Mouse (Mus musculus) MEL-GATA-1-ER (cell line): ENCODE results near the gene Myo18b.

Experiments
- DNase-seq: peaks from one replicate; pipeline ENCODE4 v3.0.0-alpha.2; 2012; ENCODE audit warnings: low read depth; ENCODE audit errors: extremely low read depth

The Myo18b gene

DNA sequence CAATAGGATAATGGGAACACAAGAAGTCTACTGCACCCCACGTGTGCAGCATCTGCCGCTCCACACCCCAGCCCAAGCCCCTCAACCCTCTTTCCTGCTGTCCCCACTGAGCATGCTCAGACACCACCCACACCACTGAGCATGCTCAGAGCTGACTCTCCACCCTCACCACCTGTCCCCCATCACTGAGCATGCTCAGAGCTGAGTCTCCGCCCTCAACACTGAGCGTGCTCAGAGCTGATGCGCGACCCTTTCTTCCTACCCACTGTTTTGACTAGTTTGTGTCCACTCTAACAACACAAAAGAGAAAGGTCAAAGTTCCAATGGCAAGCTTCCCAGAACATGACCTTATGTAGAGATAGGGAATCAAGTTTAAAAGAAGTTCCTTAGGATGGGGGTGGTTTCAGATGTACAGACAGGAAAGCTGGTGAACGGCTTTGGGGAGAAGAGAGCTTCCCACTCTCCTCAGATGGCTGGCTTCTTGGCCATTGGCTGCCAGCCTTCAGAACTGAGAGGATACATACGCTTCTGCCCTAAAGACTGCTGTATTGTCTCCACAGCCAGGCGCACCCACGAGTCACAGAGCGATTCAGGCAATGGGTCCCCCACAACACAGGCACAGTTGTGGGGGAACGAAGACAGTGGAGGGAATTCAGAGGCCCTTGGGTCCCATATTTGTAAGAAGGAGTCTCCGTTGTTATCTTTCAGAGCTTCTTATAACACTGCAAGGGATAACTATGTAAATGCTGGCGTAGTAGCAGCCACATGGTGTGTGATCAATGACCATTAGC, 209.7 kb downstream of the Myo18b start:
- DNase-seq, result no peak

DNA sequence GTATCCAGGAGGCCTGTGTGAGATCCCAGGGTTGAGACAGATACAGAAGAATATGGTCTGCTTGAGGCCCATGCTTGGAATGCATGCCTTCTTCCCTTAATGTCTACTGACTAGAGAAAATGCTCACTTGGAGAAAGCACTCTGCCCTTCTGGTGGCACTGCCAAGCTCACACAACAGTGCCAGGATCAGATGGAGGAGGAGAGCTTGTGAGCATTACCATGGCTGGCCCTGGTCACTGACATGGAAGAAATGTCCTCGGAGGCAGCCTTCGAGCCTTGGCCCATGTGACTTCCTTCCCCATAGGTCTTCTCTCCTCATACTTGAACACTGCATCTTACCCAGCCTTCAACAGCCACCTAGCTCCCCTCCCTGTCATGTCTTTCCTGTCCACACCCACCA, 216.9 kb downstream of the Myo18b start:
- no peak for DNase-seq

DNA sequence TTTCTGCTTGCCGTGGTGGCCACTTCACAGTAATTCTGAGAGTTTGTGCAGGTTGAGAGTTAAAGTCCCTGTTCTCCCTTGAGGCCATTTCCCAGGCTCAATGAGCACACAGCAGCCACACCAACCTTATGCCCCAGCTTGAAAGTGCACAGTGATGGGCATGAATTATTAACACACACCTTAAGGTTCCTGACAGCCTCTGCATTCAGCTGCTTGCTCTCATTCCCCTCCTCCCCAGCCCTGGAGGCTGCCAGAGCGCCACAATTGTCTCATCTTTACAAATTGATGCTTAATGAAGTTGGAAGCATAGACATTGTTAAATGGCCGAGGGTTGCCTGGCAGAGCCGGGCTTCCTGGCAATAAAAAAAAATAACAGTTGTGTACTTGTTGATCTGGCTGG, 218.0 kb downstream of the Myo18b start:
- no peak for DNase-seq

DNA sequence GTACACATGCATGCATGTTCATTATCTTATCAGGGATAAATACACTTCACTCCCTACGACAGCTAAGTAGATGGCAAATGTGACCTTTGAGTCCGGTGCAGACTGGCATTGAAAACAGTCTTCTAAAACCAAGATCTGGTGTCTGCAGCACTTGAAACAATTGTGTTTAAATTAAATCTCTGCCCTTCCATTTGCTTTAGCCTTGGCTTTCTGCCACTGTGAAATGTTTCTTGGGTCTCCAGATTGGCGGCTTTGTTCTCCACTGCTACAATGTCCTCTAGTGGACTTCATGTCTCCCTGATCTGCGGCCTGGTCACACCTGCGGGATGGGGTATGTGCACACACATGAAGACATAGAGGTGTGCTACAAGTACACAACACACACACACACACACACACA, 221.4 kb downstream of the Myo18b start:
- no peak for DNase-seq

DNA sequence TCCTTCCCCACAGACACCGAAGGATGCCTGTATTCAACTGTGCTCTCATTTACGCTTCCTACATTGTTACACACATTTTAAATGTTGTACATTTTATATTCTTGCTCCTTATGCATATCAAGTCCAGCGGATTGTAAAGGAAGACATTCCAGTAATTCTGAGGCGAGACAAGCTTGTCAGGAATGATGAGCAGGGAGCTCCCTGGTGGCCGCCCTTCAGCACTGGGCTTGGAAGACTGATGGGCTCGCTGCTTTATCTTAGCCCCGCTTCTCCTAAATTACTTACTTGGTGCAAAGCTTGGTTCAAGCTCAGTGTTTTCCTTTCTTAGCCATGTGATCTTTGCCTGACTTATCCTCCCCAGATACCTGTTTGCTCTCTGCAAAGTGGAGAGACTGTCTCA, 223.7 kb downstream of the Myo18b start:
- DNase-seq, result no peak

DNA sequence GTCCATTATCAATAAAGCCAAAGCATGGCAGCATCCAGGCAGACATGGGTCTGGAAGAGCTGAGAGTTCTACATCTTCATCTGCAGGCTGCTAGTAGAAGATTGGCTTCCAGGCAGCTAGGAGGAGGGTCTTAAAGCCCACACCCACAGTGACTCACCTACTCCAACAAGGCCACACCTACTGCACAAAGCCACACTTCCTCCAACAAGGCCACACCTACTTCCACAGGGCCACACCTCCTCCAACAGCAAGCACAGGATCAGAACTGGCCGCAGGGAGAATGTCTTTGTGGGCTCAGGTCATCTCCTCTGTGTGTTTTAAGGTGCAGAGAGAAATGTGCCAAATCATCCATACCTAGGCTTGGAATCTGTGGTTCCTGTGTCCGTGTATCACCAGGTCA, 224.2 kb downstream of the Myo18b start:
- DNase-seq, result no peak

DNA sequence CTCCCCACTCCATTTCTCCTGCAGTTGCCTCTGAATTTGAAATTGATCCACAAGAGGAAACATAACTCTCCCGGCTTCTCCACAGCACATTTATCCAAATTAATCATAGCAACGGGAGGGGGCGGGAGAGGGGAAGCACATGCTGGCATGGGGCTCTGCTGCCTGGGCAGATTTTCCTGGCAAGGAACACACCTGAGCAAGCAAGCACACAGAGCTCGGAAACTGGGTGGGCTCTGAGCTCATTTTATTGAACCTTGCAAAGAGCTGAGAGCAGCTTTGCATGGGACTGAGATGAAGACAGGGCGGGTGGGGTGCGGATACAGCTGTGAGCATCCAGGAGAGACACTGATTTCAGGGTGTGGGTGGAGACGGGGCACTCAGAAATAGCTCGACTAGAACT, 229.0 kb downstream of the Myo18b start:
- DNase-seq, result no peak

DNA sequence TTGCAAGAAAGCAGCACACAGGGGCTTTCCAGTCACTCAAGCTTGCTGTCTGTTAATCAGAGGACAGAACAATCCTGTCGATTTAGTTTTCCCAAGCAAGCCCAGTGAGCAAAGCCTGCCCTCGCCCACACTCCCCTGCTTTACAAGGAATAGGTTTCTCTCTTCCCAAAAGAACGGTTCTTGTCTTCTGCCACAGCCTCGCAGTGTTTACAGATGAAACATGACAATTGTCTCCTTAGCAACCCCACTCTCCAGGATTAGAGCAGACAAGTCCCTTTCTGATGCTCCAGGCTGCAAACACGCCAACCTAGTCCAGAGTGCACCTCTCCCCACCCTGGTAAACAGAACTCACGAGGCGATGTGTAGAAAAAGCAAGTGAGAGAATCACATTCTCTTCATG, 230.5 kb downstream of the Myo18b start:
- no peak for DNase-seq

DNA sequence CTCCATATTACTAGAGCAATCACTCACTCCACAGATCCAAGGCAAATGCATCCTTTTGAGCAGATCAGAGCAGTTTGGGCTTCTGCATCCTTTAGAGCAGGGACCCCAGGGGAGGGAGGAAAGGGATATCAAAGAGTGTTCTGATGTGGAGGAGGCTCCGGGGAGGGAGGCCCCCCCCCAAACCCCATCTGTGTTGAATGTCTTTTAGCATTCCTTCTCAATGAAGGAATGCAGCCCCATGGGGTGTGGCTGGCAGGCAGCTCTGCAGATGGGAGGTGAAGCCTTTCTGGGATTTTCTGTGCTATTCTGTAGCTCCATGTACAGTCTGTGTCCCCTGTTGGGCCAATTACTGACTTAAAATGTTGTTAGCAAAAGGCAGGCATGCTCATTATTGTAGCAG, 232.5 kb downstream of the Myo18b start:
- DNase-seq, result no peak

DNA sequence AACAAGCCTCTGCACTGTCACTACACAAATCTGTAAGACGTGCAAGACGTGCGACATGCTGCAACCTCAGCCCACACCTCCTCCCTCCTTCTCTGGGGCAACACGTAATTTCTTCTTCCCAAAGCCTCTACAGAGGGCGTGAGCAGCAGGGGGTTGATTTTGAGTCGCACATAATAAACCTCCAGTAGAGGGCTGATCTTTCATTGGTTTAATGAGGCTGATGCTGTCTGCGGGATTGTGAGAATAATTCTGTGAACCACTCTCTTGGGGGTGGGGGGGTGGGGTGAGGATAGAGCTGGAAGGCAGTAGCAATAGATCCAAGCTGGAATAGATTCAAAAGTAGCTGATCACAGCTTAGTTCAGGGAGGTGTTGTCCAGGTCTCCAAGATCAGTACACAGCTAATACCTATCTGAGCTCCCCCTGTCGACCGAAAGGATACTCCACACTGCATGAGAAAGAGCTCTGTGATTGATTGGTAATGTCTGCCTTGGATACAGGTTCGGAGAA, 235.2 kb downstream of the Myo18b start:
- no peak for DNase-seq

DNA sequence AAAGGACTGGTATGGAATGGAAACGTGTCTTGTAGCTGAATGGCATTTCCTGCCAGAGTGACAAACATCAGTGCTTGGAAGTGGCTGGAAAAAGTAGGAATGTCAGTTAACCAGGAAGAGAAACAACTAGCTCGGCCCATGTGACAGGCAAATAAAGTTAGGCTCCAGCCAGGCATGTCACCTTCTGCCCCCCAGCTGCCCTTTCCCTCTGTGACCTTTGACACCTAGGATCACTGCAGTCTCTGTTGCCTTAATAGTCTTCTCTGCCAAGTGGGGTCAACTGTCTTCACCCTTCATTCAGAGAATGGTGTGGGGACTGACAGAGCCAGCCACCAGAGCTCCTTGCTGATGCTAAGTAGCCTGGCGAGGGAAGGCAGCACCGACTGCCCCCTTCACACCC, 236.9 kb downstream of the Myo18b start:
- DNase-seq, result no peak

DNA sequence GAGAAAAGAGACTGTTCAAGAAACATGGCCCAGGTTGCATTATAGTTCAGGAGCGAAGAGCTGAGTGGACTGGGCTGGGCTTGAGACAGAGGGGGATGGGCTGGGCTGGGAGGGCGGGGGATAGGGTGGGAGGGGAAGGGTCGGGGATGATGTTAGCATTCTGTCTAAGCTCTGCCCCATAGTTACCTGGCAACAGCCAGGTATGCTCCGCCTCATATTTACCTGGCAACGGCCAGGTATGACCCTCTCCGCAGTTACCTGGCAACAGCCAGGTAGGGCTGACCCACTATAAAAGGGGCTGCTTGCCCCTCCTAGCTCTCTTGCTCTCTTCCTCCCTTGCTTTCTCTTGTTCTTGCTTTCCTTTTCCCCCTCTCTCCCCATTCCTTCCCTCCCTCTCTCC, 239.4 kb downstream of the Myo18b start:
- DNase-seq, result no peak

DNA sequence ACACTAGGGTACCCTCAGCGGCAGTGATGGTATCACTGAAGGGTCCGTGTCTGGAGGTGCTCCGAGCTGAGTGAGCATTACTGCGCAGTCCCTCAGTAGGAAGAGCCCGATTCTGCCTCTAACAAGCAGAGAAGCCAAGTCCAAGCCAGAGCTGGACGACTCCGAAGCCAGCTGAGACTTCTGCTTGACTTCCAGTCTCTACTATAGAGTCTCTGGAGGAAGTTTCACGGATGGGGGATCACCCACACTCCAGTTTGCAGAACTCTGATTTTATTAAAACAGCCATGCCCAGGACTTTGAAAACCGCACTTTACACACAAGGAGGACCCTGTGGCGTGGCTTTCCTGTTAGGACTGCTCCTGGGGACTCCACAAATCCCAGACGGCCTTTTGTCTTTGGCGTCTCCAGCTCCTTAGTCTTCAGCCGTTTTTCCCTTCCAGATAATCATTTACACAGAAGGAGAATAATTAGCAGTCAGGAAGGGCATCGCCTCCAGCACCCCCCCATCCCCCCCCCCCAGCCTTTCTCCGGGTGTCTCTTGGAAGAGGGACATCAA, 240.1 kb downstream of the Myo18b start:
- no peak for DNase-seq

DNA sequence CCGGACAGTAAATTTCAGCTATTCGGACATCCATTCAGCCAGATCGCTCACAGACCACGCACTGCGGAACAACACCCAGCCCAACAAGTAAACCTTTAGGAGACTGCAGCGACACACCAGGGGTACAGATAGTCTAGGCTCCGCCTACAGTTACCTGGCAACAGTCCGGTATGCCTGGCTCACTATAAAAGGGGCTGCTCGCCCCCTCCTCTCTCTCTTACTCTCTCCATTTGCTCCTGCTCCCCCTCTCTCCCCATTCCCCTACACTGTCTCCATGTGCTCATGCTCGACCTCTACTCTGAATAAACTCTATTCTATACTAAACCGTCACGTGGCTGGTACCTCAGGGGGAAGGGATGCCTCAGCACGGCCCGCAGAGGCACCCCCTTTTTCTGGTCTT, 240.6 kb downstream of the Myo18b start:
- DNase-seq, result no peak

DNA sequence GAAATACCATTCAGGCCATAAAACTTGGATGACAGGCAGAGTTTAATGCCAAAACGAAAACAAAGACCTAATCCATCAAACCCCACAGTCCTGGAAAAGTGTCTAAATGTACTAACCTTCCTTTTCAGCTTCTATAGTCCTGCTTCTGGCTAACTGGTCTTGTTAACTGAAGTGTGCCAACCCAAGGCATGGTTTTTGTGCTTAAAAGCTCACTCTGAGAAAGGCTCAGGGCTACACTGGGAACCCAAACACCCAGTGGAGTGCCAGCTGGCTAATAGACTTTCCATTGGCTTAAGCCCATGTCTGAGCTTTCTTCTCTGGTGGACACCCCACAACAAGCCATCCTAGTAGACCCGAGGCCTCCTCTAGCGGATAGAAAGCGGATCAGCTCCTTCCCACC, 244.1 kb downstream of the Myo18b start:
- no peak for DNase-seq

DNA sequence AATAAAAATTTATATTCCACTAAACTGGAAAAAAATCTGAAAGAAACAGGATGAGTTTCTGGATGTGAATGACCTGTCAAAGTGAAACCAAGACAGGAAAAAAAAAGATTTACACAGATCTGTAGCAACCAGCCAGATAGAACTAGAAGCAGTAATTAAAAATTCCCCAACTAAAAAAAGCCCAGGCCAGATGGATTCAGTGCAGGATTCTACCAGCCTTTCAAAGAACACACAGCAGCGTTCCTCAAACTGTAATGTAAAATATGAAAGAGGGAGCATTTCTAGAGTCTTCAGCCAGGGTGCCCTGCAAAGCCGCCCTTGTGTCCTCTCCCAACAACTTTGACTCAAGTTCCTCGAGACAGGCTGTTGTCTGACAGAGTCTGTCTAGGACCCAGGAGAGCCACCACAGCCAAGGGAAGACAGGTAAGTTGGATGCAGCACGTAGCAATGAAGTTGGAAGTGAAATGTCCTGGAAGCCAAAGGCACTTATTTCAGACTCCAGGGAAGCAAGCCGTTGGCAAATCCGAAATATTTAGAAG, 246.9 kb downstream of the Myo18b start:
- DNase-seq, result no peak

DNA sequence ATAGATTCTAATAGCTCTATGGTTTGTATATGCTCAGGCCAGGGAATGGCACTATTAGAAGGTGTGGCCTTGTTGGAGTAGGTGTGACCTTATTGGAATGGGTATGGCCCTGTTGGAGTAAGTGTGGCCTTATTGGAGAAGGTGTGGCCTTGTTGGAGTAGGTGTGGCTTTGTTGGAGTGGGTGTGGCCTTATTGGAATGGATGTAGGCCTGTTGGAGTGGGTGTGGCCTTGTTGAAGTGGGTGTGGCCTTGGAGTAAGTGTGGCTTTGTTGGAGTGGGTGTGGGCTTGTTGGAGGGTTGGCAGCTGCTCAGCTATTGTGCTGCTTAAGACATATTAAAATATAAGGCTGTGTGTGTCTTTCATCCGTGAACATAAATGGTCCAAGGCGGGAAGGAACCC, 249.3 kb downstream of the Myo18b start:
- DNase-seq, result no peak

DNA sequence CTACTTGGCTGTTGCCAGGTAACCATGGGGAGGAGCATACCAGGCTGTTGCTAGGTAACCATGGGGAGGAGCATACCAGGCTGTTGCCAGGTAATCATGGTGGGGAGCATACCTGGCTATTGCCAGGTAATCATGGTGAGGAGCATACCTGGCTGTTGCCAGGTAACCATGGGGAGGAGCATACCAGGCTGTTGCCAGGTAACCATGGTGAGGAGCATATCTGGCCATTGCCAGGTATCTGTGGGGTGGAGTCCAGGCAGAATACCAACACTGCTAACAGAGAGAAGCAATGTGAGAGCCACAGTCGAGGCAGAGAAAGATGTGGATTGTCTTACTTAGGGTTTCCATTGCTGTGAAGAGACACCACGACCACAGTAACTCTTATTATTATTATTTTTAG, 250.6 kb downstream of the Myo18b start:
- no peak for DNase-seq

DNA sequence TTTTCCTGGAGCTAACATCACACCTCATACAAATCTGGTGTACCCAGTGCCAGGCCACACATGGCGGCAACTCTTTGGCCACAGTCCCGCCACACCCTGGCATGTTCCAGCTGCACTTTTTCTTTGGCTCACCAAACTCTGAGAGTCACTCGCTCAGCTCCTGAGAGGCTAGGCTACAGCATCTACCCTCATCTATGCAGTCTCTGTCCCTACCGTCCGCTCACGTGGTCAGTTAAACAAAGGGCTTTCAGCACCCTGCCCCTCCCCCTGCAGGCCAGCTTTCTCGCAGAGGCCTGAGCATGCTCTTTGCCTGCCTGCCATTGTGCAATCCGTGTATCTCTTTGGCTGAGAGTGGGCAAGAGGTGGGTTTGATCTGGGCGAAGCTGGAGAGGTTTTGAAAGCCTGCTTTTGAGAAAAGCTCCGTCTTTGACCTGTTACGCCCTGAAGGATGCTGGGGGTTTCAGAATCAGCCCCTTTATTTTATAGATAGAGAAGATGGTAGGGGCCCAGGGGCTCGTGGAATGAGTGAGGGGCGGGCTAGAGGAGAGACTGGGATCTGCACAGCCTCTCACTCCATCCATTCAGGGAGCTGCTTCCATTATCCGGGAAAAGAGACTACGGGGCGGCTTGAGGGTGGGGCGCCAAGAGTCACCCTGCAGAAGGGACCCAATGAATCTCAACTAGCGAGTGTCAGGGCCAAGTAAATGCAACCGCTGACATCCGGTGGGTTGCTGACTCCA, 252.5 kb downstream of the Myo18b start:
- DNase-seq, result no peak

DNA sequence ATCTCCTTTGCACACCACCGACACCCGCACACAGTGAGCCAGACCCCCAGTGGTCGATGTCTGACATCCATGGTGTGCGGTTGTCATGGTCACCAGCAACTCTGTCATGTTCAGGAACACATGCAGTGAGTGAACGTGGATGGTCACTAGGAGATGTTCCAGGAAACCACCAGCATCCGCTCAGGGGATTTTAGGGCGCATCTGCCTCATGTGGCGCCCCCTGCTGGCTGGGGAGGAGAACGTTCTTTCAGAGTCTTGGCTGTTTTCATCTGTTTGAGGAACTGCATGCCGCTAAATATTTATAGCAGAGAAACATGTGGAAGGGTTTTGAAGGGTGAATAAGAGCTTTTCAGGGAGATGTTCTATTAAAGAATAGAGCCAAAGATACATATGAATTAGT, 253.4 kb downstream of the Myo18b start:
- no peak for DNase-seq

DNA sequence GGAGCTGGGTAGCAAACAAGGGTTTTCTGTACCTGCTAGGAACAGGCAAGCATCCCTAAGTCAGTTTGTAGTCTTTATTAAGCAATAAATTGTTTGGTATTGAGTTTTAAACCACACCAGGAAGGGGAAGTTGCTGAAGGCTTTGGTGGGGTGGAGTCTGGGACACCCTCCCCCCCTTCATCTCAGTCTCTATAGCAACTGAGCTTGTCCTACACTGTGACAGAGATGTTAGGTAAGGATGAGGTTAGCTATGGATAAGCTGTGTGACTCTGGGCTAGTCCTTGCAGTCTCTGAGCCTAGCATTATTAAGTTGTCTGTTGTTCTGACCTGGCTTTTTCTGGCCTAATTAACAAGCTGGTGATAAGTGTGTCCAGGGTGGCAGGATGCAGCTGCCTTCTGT, 254.4 kb downstream of the Myo18b start:
- DNase-seq, result no peak

DNA sequence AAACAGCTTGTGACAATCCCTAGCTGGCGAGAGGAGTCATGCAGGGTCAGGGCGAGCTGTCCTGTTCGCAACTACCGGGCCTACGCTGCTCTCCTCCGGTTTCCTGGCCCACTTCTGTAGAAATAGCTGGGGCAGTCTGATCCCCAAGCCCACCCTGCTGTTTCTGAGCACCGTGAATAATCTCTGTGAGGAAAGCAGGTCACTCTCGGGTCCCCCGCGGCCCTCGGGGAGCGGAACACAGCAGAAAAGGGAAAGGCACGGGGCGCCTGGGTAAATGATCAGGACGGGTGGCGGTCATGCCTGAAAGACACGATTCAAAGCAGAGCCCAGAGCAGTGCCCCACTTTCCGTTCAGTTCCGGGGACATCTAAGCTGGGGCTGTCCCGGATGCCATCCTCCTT, 255.0 kb downstream of the Myo18b start:
- no peak for DNase-seq
